Mouse (Mus musculus): ENCODE data around the gene Espnl. TPM values are rescaled to one million over a fixed set of nuclear protein-coding genes. Genes with fewer than 3 reads are reported as not detected.

Espnl gene
- polyA plus RNA-seq, 1 experiment from 2014 or later = 0.20 TPM

DNA sequence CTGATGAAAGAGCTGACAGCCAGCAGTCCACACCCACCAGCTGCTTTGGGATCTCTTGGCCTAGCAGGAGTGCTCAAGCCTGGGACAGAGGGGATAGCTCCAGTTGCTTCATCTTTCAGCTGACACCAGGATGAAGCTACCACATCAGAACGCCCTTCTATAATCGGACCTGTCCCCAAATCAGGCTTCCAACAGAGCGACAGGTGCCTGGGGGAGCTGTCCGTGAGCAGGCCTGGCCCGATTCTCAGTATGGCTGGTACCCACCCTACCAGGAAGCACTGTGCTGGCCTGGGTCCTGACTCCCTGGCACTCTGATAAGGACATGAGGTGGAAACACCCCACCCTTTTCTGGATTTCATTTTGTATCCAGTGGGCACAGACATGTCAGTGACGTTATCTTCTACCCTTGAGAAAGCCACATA, 51.5 kb downstream of the Espnl start:
- DNase-seq (ENCODE audit: low spot score) = no peak

DNA sequence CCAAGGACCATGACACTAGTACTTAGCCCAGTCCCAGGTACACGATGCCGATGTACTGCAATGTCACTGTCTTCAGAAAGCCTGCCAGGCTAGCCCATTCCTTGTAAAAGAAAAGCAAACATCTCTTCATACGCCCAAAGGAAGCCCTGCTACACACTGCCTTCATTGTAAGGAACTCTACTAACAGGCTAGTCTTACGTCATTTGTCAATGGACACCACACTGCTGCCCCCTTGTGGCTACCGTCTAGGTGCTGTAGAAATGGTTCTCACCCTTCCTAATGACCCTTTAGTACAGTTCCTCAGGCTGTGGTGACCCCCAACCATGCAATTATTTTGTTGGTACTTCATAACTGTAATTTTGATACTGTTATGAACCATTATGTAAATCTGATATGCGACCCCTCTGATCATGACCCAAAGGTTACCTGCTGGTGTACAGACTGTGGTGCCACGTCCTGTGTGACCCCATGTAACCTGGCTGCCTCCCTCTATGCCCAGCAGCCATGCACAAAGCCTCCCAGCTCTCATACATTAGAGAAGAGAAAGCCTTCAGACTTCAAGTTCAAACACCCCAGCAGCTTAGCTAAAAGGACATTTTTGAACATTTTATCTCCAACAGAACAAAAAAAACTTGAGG, 58.7 kb downstream of the Espnl start:
- DNase-seq (ENCODE audit: low spot score) = peak; percentile 68

- no peak for DNase-seq (ENCODE audit: low spot score)
Measured at GRCm38 (mm10) chr1:91381091-91381471, 59.2 kb downstream of the Espnl start.

GRCm38 (mm10) chr1:91390369-91390768, 68.5 kb downstream of the Espnl start:
- no peak for DNase-seq (ENCODE audit: low spot score)

- no peak for DNase-seq (ENCODE audit: low spot score)
Measured at GRCm38 (mm10) chr1:91397927-91398259, 76.0 kb downstream of the Espnl start.

Other genes with a start within 250 kb of the Espnl start
- 1.4 and 2.1 TPM in 2 replicates for gene Rbm44, start 177.0 kb upstream of the Espnl start, polyA plus RNA-seq (2015; fragmentation: Nextera tagmentation; extraction: Ambion mirVana)
- gene Ramp1, start 142.3 kb upstream of the Espnl start, polyA plus RNA-seq (2015; fragmentation: Nextera tagmentation; extraction: Ambion mirVana) = 156 and 158 TPM in 2 replicates
- 87.2 and 88.5 TPM in 2 replicates for gene Ube2f, start 71.8 kb upstream of the Espnl start, polyA plus RNA-seq (2015; fragmentation: Nextera tagmentation; extraction: Ambion mirVana)
- 15.6 and 16.2 TPM in 2 replicates for gene Scly, start 23.7 kb upstream of the Espnl start, polyA plus RNA-seq (2015; fragmentation: Nextera tagmentation; extraction: Ambion mirVana)
- gene Klhl30, start 28.9 kb downstream of the Espnl start, polyA plus RNA-seq (2015; fragmentation: Nextera tagmentation; extraction: Ambion mirVana) = 0.27 and 0.55 TPM in 2 replicates
- gene Erfe, start 44.4 kb downstream of the Espnl start, polyA plus RNA-seq (2015; fragmentation: Nextera tagmentation; extraction: Ambion mirVana) = 1.1 and 1.3 TPM in 2 replicates
- 129 and 133 TPM in 2 replicates for gene Ilkap, start 76.7 kb downstream of the Espnl start, polyA plus RNA-seq (2015; fragmentation: Nextera tagmentation; extraction: Ambion mirVana)
- gene Hes6, start 92.0 kb downstream of the Espnl start, polyA plus RNA-seq (2015; fragmentation: Nextera tagmentation; extraction: Ambion mirVana) = 216 and 236 TPM in 2 replicates
- gene Per2, start 137.2 kb downstream of the Espnl start, polyA plus RNA-seq (2015; fragmentation: Nextera tagmentation; extraction: Ambion mirVana) = 0.95 and 1.1 TPM in 2 replicates
- gene Traf3ip1, start 172.6 kb downstream of the Espnl start, polyA plus RNA-seq (2015; fragmentation: Nextera tagmentation; extraction: Ambion mirVana) = 4.6 and 5.1 TPM in 2 replicates
- 4.0 and 4.3 TPM in 2 replicates for gene Asb1, start 218.5 kb downstream of the Espnl start, polyA plus RNA-seq (2015; fragmentation: Nextera tagmentation; extraction: Ambion mirVana)